Mouse (Mus musculus) left cerebral cortex, adult 18-20 months (tissue): ENCODE measurements around the gene 1700022I11Rik. TPM values are rescaled to one million over a fixed set of nuclear protein-coding genes. Genes with fewer than 3 reads are reported as not detected.

Experiments
- DNase-seq, 2 experiments: peaks; one replicate each; pipeline ENCODE4 v3.0.0; 2021 to 2022; ENCODE audit warnings: low spot score in 2 of 2, mixed read lengths in 1 of 2
- total RNA-seq, 2 experiments: library from RNA; stranded (reverse); gene quantifications; 2 replicates each; pipeline ENCODE4 v1.2.3; 2021

Gene 1700022I11Rik
- total RNA-seq, 2 experiments from 2014 or later = not detected

- DNase-seq = peak; percentile 89 to 92
Observed at GRCm38 (mm10) chr4:43031237-43031995, 62.0 kb downstream of the 1700022I11Rik start, which contains the start of gene Stoml2. Gene Stoml2, minus strand, starts transcription at chr4:43031710.

- no peak for DNase-seq
Observed at GRCm38 (mm10) chr4:43032501-43032900, 63.1 kb downstream of the 1700022I11Rik start.

Other genes starting within 250 kb of the 1700022I11Rik start
- gene 4930578G10Rik, start 234.1 kb upstream of the 1700022I11Rik start, total RNA-seq = 1 to 10 TPM; 1.3 to 2.4 TPM
- gene Ccl19, start 213.0 kb upstream of the 1700022I11Rik start, total RNA-seq = 1 to 10 TPM; 1.1 to 1.6 TPM
- not detected for gene Ccl21a, start 195.6 kb upstream of the 1700022I11Rik start, total RNA-seq
- gene Fam205a1, start 115.7 kb upstream of the 1700022I11Rik start, total RNA-seq = under 1 TPM; 0.12 to 0.19 TPM
- 1 to 10 TPM; 1.9 to 2.2 TPM for gene Gm12394, start 112.8 kb upstream of the 1700022I11Rik start, total RNA-seq
- gene Fam205c, start 95.4 kb upstream of the 1700022I11Rik start, total RNA-seq = 1 to 10 TPM in 1 of 2 experiments, under 1 TPM in 1; 0.44 to 1.4 TPM
- gene Phf24, start 52.9 kb upstream of the 1700022I11Rik start, total RNA-seq = 100 to 1,000 TPM; 366 to 369 TPM
- 100 to 1,000 TPM; 262 to 268 TPM for gene Dnajb5, start 19.8 kb upstream of the 1700022I11Rik start, total RNA-seq
- 100 to 1,000 TPM; 180 to 185 TPM for gene Vcp, start 30.9 kb downstream of the 1700022I11Rik start, total RNA-seq
- gene Fancg, start 40.9 kb downstream of the 1700022I11Rik start, total RNA-seq = 10 to 100 TPM; 10.3 to 11.6 TPM
- 10 to 100 TPM; 24.1 to 25.4 TPM for gene Pigo, start 56.2 kb downstream of the 1700022I11Rik start, total RNA-seq
- gene Stoml2, start 62.1 kb downstream of the 1700022I11Rik start, total RNA-seq = 100 to 1,000 TPM; 104 to 113 TPM
- 10 to 100 TPM; 33.0 to 34.3 TPM for gene Fam214b, start 76.6 kb downstream of the 1700022I11Rik start, total RNA-seq
- 10 to 100 TPM; 52.3 to 58.3 TPM for gene Unc13b, start 89.3 kb downstream of the 1700022I11Rik start, total RNA-seq